Mouse (Mus musculus): ENCODE measurements around the gene Gm47969.

GRCm38 (mm10) chr1:83084790-83085189, 40.1 kb downstream of the Gm47969 start:
- TF ChIP-seq CTCF (IDR thresholded peaks at IDR 0.05; ENCODE audit: low read depth), result no peak
- TF ChIP-seq EP300 (IDR thresholded peaks at IDR 0.05; ENCODE audit: low read depth), result no peak
